Mouse (Mus musculus) right cerebral cortex, postnatal 14 days (tissue): ENCODE measurements around the gene Ccdc146.
"Not testable (repeated sequence)": the region's sequence is repeated elsewhere in the genome, so short reads cannot be mapped to it uniquely, and the experiment has no call there.

Experiments
- DNase-seq: peaks from one replicate; pipeline ENCODE4 v3.0.0; 2022

Ccdc146 gene

GRCm38 (mm10) chr5:21386432-21386831 is 38.0 kb downstream of the Ccdc146 start:
- no peak for DNase-seq

GRCm38 (mm10) chr5:21384976-21385375 is 39.5 kb downstream of the Ccdc146 start:
- DNase-seq = no peak

GRCm38 (mm10) chr5:21384252-21384960 is 40.1 kb downstream of the Ccdc146 start:
- no peak for DNase-seq

GRCm38 (mm10) chr5:21383392-21384251 is 40.9 kb downstream of the Ccdc146 start:
- DNase-seq = no peak

GRCm38 (mm10) chr5:21382678-21383077 is 41.8 kb downstream of the Ccdc146 start:
- DNase-seq = no peak

GRCm38 (mm10) chr5:21381986-21382385 is 42.5 kb downstream of the Ccdc146 start:
- DNase-seq = no peak

- no peak for DNase-seq
These were observed 46.1 kb downstream of the Ccdc146 start for GRCm38 (mm10) chr5:21378397-21378796.

- DNase-seq = no peak
These were observed 47.5 kb downstream of the Ccdc146 start for GRCm38 (mm10) chr5:21376935-21377334.

GRCm38 (mm10) chr5:21373180-21373518 is 51.3 kb downstream of the Ccdc146 start:
- DNase-seq = no peak

GRCm38 (mm10) chr5:21372493-21373179 is 51.8 kb downstream of the Ccdc146 start, which contains the start of gene Fgl2:
Gene Fgl2 (plus strand): TSS chr5:21372642.
- DNase-seq = peak; percentile 42

GRCm38 (mm10) chr5:21371920-21372319 is 52.6 kb downstream of the Ccdc146 start:
- DNase-seq = no peak

- no peak for DNase-seq
These were observed 54.1 kb downstream of the Ccdc146 start for GRCm38 (mm10) chr5:21370218-21370947.

GRCm38 (mm10) chr5:21367514-21367913 is 57.0 kb downstream of the Ccdc146 start:
- no peak for DNase-seq

- DNase-seq = no peak
These were observed 58.0 kb downstream of the Ccdc146 start for GRCm38 (mm10) chr5:21366338-21367053.

GRCm38 (mm10) chr5:21363343-21363742 is 61.1 kb downstream of the Ccdc146 start:
- no peak for DNase-seq

- DNase-seq = no peak
These were observed 65.8 kb downstream of the Ccdc146 start for GRCm38 (mm10) chr5:21358648-21359047.

GRCm38 (mm10) chr5:21351678-21352077 is 72.8 kb downstream of the Ccdc146 start:
- no peak for DNase-seq

GRCm38 (mm10) chr5:21348366-21348765 is 76.1 kb downstream of the Ccdc146 start:
- DNase-seq = no peak

GRCm38 (mm10) chr5:21342265-21342664 is 82.2 kb downstream of the Ccdc146 start:
- DNase-seq = not testable (repeated sequence)

- no peak for DNase-seq
These were observed 92.4 kb downstream of the Ccdc146 start for GRCm38 (mm10) chr5:21332119-21332518.

- DNase-seq = no peak
These were observed 92.8 kb downstream of the Ccdc146 start for GRCm38 (mm10) chr5:21331656-21332055.
